ENCODE assay signal across 14 mouse cellular contexts in the genomic region with DNA sequence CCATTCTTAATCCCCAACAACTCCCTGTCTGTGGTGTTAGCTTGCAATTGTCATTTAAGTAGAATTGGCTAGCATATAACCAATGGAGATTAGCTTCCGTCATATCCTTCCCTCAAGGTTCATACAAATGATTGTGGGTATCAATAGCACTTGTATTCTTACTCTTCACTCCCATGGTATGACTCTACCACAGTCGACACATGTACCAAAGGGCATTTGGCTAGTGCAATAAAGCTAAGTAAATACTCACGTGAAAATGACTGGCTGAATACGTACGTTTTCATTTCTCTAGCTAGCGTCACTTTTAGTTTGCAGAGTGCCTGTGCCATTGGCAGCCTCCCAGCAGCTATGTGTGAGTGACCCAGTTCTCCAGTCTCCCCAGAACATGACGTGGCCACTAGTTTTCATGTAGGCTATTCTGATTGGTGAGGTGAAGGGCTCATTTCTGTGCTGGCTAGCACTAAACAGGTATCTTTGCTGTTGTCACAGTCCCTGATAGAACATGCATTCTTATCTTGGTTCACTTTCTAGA.
DNase-seq lines count a peak whose midpoint lies in the region; ATAC-seq and TF ChIP-seq lines count a peak whose summit lies in the region.
"Had no signal": no experiment of that assay in that cellular context is flagged by ENCODE, and none has a peak within 500 bp of the region (broad histone marks: within the 10 kb centered on the region; RNA-seq: fewer than 3 reads in every experiment).

No protein-coding gene starts in this region.

- no peak overlapping the region for H3K4me3 ChIP-seq in cerebellum, adult 2 months (replicated peaks; ENCODE audit: insufficient read depth, low read depth, low read length)
- H3K4me3 ChIP-seq in intestine, embryonic 16.5 days (ENCODE audit: low read length) = no peak overlapping the region
- H3K4me3 ChIP-seq: erythroblast, embryonic 14.5 days; limb, embryonic 15.5 days; midbrain, embryonic 10.5 days had no signal

- no peaks in the 10 kb centered on the region for H3K36me3 ChIP-seq in intestine, embryonic 16.5 days (ENCODE audit: control insufficient read depth, insufficient read depth, low read length)
- H3K36me3 ChIP-seq: G1E; limb, embryonic 15.5 days; midbrain, embryonic 10.5 days had no signal

- WGBS in cerebellum, adult 2 months = 36% methylated on average over 7 of the region's 7 CpGs
- WGBS in intestine, embryonic 16.5 days = 54% methylated on average over 7 of the region's 7 CpGs

- TF ChIP-seq POLR2A in cerebellum, adult 2 months (IDR thresholded peaks at IDR 0.05; ENCODE audit: borderline replicate concordance, insufficient read depth, low read length) = no peak

- ATAC-seq in intestine, embryonic 16.5 days = peak; percentile 83

- H3K9ac ChIP-seq in intestine, embryonic 16.5 days (ENCODE audit: low read depth, low read length) = no peak overlapping the region
- H3K9ac ChIP-seq: limb, embryonic 15.5 days had no signal

- H3K27me3 ChIP-seq in cerebellum, adult 2 months (ENCODE audit: control insufficient read depth, insufficient read depth, low read length) = no peaks in the 10 kb centered on the region; the same call in 1 of the 2 replicates
- H3K27me3 ChIP-seq in intestine, embryonic 16.5 days (replicated peaks; ENCODE audit: control insufficient read depth, insufficient read depth, low read length) = no peaks in the 10 kb centered on the region
- H3K27me3 ChIP-seq: limb, embryonic 15.5 days had no signal

- H3K4me1 ChIP-seq in cerebellum, adult 2 months (ENCODE audit: control insufficient read depth, insufficient read depth, low read length) = no peaks in the 10 kb centered on the region
- no peaks in the 10 kb centered on the region for H3K4me1 ChIP-seq in intestine, embryonic 16.5 days (ENCODE audit: control insufficient read depth, insufficient read depth, low read length)
- H3K4me1 ChIP-seq: limb, embryonic 15.5 days; midbrain, embryonic 10.5 days had no signal

- peak; percentile 15 to 38 for DNase-seq in cerebellum, adult 2 months
- DNase-seq in cerebellum, adult 11-12 months = no peak
- DNase-seq in lung, adult 18-20 months = peak; percentile 44 to 62
- DNase-seq in lung, postnatal 4 days = no peak
- DNase-seq in right cerebral cortex, postnatal 36 days (ENCODE audit: low spot score in 2 of 2) = peak; percentile 12 to 21
- DNase-seq in ovary, adult 18-20 months (ENCODE audit: low spot score) = no peak
- no peak for DNase-seq in yolk sac, embryonic 10.5 days (ENCODE audit: low spot score)
- DNase-seq: gastrocnemius, postnatal 10 days; layer of hippocampus, adult 9-11 months had no signal

- no peaks in the 10 kb centered on the region for H3K9me3 ChIP-seq in intestine, embryonic 16.5 days (ENCODE audit: control insufficient read depth, low read length)
- H3K9me3 ChIP-seq: G1E; limb, embryonic 15.5 days; midbrain, embryonic 10.5 days had no signal

- H3K27ac ChIP-seq in cerebellum, adult 2 months (ENCODE audit: insufficient read depth, low read length) = no peak overlapping the region
- peak overlapping the region; percentile 14; the same call in 1 of the 2 replicates for H3K27ac ChIP-seq in intestine, embryonic 16.5 days (ENCODE audit: low read length)
- H3K27ac ChIP-seq: limb, embryonic 15.5 days; midbrain, embryonic 10.5 days had no signal

- TF ChIP-seq CTCF in cerebellum, adult 2 months (IDR thresholded peaks at IDR 0.05; ENCODE audit: borderline replicate concordance, insufficient read depth, low read depth, low read length) = no peak

- H3K4me2 ChIP-seq in intestine, embryonic 16.5 days (ENCODE audit: low read depth, low read length) = no peak overlapping the region
- H3K4me2 ChIP-seq: limb, embryonic 15.5 days had no signal

Comparison
In these comparisons a context has a peak if more than half of its experiments do, and no peak if none do; other contexts are left out.
1. DNase-seq: peak in cerebellum, adult 2 months (2 of 2), lung, adult 18-20 months (2 of 2) and right cerebral cortex, postnatal 36 days (2 of 2); none in cerebellum, adult 11-12 months (single experiment), lung, postnatal 4 days (0 of 2), ovary, adult 18-20 months (single experiment) and yolk sac, embryonic 10.5 days (single experiment).